Mouse (Mus musculus) CD8-positive naive resting alpha-beta T cell, adult 2 months (primary cell): ENCODE data around the gene Med16.

Experiments
- DNase-seq, 2 experiments: peaks; one replicate each; pipeline ENCODE4 v3.0.0; 2022; ENCODE audit warnings: low read depth in 2 of 2, low spot score in 2 of 2

Gene Med16

GRCm38 (mm10) chr10:79908167-79909091 is at the start of gene Med16:
Med16 (minus strand) TSS chr10:79908923.
- peak; percentile 97 to 99 for DNase-seq

- peak; percentile 68 to 76 for DNase-seq
These were observed 49.6 kb upstream of the Med16 start for GRCm38 (mm10) chr10:79958140-79958816.

- no peak for DNase-seq
These were observed 48.0 kb upstream of the Med16 start for GRCm38 (mm10) chr10:79956643-79957154.

DNA sequence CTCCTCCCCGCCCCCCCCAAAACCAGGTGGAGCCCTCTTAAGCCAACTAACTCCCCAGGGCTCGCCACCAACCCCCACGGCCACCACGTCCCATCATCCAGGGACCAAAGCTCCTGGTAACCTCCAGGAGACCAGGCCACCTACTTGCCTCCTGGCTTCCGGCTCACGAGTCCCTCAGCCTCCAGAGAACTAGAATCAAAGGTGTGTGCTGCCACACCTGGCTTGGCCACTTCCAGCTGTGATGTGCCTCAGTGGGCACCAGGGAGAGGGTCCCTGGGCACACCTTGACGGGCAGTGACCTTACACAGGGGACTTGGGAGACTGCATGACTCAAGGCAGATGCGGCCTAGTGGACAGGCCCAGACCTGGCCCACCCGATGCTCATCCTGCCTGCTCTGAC is 47.0 kb upstream of the Med16 start:
- DNase-seq: no peak

DNA sequence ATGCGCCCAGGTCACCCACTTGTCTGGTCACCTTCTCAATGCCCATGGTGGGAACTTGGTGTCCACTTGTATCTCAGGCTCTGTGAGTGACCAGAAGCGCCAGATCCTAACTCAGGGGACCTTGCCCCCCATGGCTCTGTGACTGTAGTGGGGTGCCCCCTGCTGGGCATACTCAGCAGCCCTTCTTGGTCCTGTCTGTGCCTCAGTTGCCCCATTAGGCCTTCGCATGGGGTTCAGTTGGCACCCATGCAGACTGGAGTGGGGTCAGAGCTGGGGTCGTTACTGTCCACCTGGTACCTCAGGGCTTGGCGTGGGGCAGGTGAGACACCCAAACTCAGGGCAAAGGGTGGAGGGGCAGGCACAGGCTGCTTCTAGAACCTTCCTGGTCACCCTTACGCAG is 45.2 kb upstream of the Med16 start:
- DNase-seq: peak in 1 of 2 experiments; percentile 11

- no peak for DNase-seq
These were observed 41.9 kb upstream of the Med16 start for GRCm38 (mm10) chr10:79950661-79951060.

GRCm38 (mm10) chr10:79949873-79950272 is 41.1 kb upstream of the Med16 start:
- no peak for DNase-seq

- no peak for DNase-seq
These were observed 38.8 kb upstream of the Med16 start for GRCm38 (mm10) chr10:79947502-79947901.

GRCm38 (mm10) chr10:79946752-79947322 is 38.1 kb upstream of the Med16 start:
- DNase-seq: no peak

DNA sequence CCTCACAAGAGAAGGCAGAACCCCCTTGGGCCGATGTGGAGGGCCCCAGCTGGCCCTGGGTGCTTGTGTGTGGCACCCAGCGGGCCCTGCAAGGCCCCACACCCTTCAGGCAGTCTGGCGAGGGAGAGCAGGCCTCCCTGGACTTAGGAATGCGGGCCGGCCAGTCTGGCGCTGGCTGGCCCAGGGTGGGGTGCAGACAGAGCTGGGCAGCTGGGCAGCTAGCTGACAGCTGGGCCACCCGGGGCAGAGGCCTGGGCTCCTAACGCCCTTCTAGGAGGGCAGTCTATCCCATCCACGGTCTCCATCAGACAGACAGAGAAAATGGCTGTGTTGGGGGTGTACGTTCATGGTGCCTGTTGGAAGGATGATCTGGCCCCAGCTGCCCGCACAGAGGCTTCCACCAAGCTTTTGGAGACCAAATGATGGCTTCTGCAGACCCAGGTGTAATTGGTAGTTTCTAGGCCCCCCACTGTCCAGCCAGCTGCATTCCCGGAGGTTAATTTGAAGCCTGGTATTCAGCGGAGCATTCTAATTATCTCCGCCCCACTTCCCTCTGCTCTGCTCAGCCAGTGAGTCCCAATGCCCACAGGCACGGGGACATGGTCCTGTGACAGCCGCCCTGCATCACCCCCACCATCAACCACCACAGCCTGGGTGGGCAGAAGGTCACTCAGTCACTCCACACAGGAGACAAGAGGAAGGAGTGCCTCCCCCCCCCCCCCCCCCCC is 36.9 kb upstream of the Med16 start:
- DNase-seq: no peak

DNA sequence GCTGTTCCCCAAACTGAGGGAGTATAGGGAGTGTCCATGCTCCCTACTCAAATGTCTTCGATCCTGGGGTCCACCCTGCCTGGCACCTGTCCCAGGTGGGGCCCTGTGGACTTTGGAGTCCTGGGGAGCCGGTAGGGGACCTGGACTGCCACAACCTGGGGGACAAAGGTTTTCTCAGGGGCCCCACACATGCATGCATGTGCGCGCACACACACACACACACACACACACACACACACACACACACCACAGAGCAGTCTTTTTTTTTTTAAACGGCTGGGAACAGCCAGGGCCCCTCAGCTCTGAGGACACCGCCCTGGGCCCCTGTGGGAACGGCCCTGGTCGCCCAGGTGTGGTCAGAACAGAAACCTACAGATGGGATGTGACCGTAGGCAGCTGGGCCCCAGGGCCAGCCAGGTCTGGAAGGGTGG is 34.8 kb upstream of the Med16 start:
- no peak for DNase-seq

GRCm38 (mm10) chr10:79942988-79943387 is 34.3 kb upstream of the Med16 start:
- no peak for DNase-seq

GRCm38 (mm10) chr10:79940749-79941148 is 32.0 kb upstream of the Med16 start:
- DNase-seq: no peak

GRCm38 (mm10) chr10:79937775-79938526 is 29.2 kb upstream of the Med16 start:
- DNase-seq: no peak

- DNase-seq: peak; percentile 80 to 84
These were observed 28.3 kb upstream of the Med16 start for GRCm38 (mm10) chr10:79936911-79937441.

DNA sequence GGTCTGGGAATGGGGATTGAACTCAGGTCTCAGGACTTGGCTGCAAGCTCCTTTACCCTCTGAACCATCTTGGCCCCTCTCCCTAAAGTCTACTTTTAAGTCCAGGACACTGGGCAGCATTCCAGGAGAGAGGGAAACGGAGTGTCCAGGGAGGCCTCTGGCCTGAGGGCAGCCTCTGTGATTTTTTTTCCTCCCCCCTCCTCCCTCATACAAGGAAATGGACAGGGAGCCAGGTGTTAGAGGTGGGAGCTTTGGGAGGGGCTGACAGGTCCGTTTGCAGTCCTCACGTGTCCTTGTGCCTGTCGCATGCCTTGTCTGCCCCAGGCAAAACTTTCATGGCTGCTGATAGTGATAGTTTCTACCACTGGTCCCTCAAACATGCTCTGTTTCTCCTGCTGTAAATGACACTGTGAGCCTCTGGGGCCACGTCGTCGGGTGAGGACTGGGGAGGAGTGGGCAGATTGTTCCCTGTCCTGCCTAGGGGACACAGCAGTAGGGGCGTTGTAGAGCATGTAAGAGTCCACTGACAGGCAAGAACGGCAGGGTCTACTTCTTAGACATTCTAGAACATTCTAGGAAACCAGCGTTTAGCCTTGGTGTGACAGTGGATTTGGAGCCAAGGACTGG is 27.7 kb upstream of the Med16 start:
- no peak for DNase-seq

- no peak for DNase-seq
These were observed 26.3 kb upstream of the Med16 start for GRCm38 (mm10) chr10:79934794-79935569.

GRCm38 (mm10) chr10:79934272-79934721 is 25.6 kb upstream of the Med16 start:
- DNase-seq: no peak

DNA sequence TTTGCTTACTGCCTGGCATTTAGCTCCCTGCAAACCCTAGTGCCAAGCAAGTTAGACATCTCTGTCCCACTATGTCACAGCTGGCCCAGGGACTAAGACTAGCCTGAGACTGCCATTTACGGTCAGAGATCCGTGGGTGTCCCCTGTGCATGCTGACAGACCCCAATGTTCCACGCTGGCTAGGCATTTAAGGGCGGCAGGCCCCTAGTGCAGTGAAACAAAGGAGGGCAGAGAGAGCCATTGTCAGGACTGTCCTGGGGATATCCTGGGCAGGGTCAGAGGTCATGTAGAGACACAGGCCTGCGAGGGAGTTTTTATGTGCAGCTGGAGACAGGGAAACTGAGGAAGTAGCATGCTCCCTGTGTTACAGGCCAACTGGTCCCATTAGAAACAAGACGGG is 25.1 kb upstream of the Med16 start:
- no peak for DNase-seq
